Mouse (Mus musculus) left cerebral cortex, adult 2 months (tissue): ENCODE measurements at regions not wholly inside any gene's neighbourhood (a gene's known extent, or its start where the extent isn't known, plus 50 kb on each side); places are given as distances from the start of the nearest gene placed in this dataset.

ENCODE experiments used
- DNase-seq, 2 experiments: peaks; one replicate each; pipeline ENCODE4 v3.0.0; 2021 to 2022; ENCODE audit warnings: low spot score in 2 of 2, mixed read lengths in 1 of 2; ENCODE audit errors: extremely low spot score in 1 of 2
- H3K27ac ChIP-seq: fragments of 200-600 bp; 2 replicates; pipeline ENCODE4 v1.8.1; 2022
- H3K4me3 ChIP-seq: fragments of 200-600 bp; 2 replicates; pipeline ENCODE4 v1.8.1; 2022
- CTCF ChIP-seq: fragments of 200-600 bp; IDR thresholded peaks from 2 replicates; pipeline ENCODE4 v1.8.1; 2022; ENCODE audit warnings: antibody characterized with exemption, mild to moderate bottlenecking, moderate library complexity
- intact Hi-C: fragments of 180-260 bp; cut with DNase I; formaldehyde crosslinking; loops from one replicate; pipeline ENCODE4 v1.15.1; 2025

DNA sequence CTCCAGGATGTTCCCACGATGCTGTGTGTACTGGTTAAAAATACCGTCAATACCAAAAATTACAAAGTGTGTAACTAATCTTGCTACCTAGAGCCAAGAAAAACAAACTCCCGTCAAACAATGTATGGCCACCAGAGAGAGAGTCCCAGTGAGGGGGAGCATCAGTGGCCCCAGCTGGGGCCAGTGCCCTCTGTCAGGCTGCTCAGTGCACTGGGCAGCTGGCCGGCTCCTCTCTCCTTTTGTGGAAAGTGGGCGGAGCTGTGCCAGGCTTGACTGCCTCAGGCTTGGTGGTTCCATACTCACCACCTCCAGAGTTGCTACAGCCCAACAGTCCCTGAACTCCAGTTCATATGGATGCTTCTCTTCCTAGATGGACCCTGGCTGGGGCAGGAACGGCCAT is 53.8 kb upstream of the Sept5 start:
- H3K4me3 ChIP-seq = no peak overlapping the region
- intact Hi-C loops = no loop called here
- H3K27ac ChIP-seq = no peak overlapping the region
- no peak for TF ChIP-seq CTCF
- DNase-seq = no peak

GRCm38 (mm10) chr16:18686044-18686761 is 56.4 kb upstream of the Sept5 start:
- H3K4me3 ChIP-seq = no peak overlapping the region
- H3K27ac ChIP-seq = no peak overlapping the region
- intact Hi-C loops = no loop called here

GRCm38 (mm10) chr16:18686916-18687315 is 57.2 kb upstream of the Sept5 start:
- H3K27ac ChIP-seq = peak overlapping the region; percentile 66; the same call in 1 of the 2 replicates
- TF ChIP-seq CTCF = no peak
- peak overlapping the region; percentile 30 for H3K4me3 ChIP-seq
- DNase-seq = peak; percentile 56 to 71
- intact Hi-C loops = no loop called here

More at GRCm38 (mm10) chr16:18686044-18686761, 56.4 kb upstream of the Sept5 start:
- no peak for TF ChIP-seq CTCF
- DNase-seq = no peak

- H3K4me3 ChIP-seq = peak overlapping the region; percentile 30
- peak overlapping the region; percentile 66; the same call in 1 of the 2 replicates for H3K27ac ChIP-seq
- intact Hi-C loops = no loop called here
- peak; percentile 18 to 26 for DNase-seq
- TF ChIP-seq CTCF = peak; percentile 58
These were observed 57.6 kb upstream of the Sept5 start for GRCm38 (mm10) chr16:18687367-18687766.

- Histone ChIP-seq H3K4me3 (no peak overlapping the region), H3K27ac (no peak overlapping the region)
- intact Hi-C loops = loop anchor here (5.0 kb wide), 1 partner anchor 162 kb away; no protein-coding TSS in a partner anchor
- no peak for DNase-seq
- TF ChIP-seq CTCF = no peak
These were observed 65.8 kb upstream of the Sept5 start for GRCm38 (mm10) chr16:18695596-18695995.

- Histone ChIP-seq H3K4me3 (no peak overlapping the region), H3K27ac (no peak overlapping the region; the same call in 1 of the 2 replicates)
- TF ChIP-seq CTCF = peak; percentile 92
- intact Hi-C loops = loop anchor here (1.0 to 5.0 kb wide), 2 partner anchors 102 to 161 kb away; no protein-coding TSS in a partner anchor
- DNase-seq = peak; percentile 81 to 89
These were observed 66.5 kb upstream of the Sept5 start for GRCm38 (mm10) chr16:18696074-18696819.

- H3K27ac ChIP-seq = peak overlapping the region; percentile 11; the same call in 1 of the 2 replicates
- DNase-seq = no peak
- H3K4me3 ChIP-seq = no peak overlapping the region
- intact Hi-C loops = loop anchor here (1.0 to 5.0 kb wide), 2 partner anchors 102 to 161 kb away; no protein-coding TSS in a partner anchor
- no peak for TF ChIP-seq CTCF
These were observed 67.0 kb upstream of the Sept5 start for GRCm38 (mm10) chr16:18696820-18697168.

DNA sequence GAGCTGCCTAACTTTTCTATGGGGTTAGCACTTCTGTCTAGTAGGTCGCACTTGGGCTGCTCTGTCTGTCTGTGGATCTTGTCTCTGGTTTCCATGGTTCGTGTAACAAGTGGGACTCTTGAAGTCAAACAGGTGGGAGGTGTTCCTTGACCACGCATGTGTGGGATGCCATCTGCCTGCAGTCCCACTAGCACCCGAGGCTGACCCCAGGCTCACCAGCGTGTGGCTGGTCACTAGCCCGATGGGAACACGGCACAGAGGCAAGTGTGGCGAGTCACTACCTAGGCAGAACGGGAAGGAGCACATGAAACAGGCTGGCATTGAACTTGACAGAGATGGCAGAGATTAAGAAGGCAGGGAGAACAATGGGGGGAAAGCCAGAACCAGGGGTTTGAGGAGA is 72.5 kb upstream of the Cldn5 start:
- H3K4me3 ChIP-seq = no peak overlapping the region
- intact Hi-C loops = no loop called here
- DNase-seq = no peak
- peak overlapping the region; percentile 64 for H3K27ac ChIP-seq
- TF ChIP-seq CTCF = no peak

- DNase-seq = no peak
- intact Hi-C loops = no loop called here
- Histone ChIP-seq H3K27ac (peak overlapping the region; percentile 50; the same call in 1 of the 2 replicates), H3K4me3 (no peak overlapping the region)
- no peak for TF ChIP-seq CTCF
These were observed 71.5 kb upstream of the Cldn5 start for GRCm38 (mm10) chr16:18705028-18705648.

- DNase-seq = no peak
- intact Hi-C loops = no loop called here
- Histone ChIP-seq H3K27ac (no peak overlapping the region), H3K4me3 (no peak overlapping the region)
- TF ChIP-seq CTCF = no peak
These were observed 65.0 kb upstream of the Cldn5 start for GRCm38 (mm10) chr16:18711637-18712125.

DNA sequence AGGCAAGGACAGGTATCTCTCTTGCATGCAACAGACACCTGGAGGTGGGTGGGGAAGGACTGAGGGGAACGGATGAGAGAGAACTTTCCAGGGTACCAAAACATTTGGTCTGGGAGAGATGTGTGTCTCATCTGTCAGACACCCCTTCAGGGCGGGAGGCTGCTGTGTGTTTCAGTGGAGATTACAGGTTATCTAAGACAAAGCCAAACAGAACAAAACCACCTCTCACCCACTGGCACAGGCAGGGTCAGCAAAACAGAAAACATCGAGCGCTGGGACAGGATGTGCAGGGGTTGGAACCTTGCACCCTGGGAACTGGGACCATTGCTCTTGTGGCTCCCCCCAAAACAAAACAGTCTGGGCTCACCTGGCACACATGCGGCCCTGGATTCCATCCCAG is 63.6 kb upstream of the Cldn5 start:
- intact Hi-C loops = no loop called here
- no peak for DNase-seq
- TF ChIP-seq CTCF = no peak

DNA sequence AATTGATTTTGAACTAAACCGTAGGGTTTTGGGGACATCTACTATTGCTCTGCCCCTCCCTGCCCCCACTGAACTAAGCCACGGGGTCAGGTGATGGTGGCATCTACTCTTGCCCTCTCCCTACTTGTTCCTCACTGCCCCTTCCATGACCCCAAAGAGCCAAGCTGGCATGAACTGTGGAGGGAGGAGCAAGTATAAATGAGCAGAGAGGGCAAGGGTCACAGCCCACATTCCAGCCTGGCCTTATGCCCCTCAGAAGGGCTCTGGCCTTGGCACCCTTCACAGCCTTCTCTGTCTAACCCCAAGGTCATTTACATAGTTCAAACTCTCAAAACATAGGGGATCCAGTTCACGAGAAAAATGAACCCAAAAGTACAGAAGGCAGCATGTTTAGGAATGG is 61.3 kb upstream of the Cldn5 start:
- intact Hi-C loops = no loop called here
- Histone ChIP-seq H3K4me3 (no peak overlapping the region), H3K27ac (no peak overlapping the region)
- DNase-seq = no peak
- no peak for TF ChIP-seq CTCF

More for the DNA sequence above, 63.6 kb upstream of the Cldn5 start:
- Histone ChIP-seq H3K27ac (no peak overlapping the region), H3K4me3 (no peak overlapping the region)
